Mouse (Mus musculus): ENCODE data around the gene Mest.

Gene Mest

GRCm38 (mm10) chr6:30723331-30723730 is at the start of gene Mest:
Gene Mest (plus strand): TSS chr6:30723547.
- DNase-seq, result no peak

GRCm38 (mm10) chr6:30673764-30674561 is 49.4 kb upstream of the Mest start:
- DNase-seq, result peak; percentile 46

- no peak for DNase-seq
Measured at GRCm38 (mm10) chr6:30674714-30675280, 48.5 kb upstream of the Mest start.

GRCm38 (mm10) chr6:30675281-30675771 is 48.0 kb upstream of the Mest start:
- peak; percentile 22 for DNase-seq

- no peak for DNase-seq
Measured at GRCm38 (mm10) chr6:30676506-30676905, 46.8 kb upstream of the Mest start.

GRCm38 (mm10) chr6:30677591-30677990 is 45.8 kb upstream of the Mest start:
- no peak for DNase-seq

- no peak for DNase-seq
Measured at GRCm38 (mm10) chr6:30678482-30678881, 44.9 kb upstream of the Mest start.

GRCm38 (mm10) chr6:30679567-30679966 is 43.8 kb upstream of the Mest start:
- no peak for DNase-seq

- DNase-seq, result no peak
Measured at GRCm38 (mm10) chr6:30680442-30680841, 42.9 kb upstream of the Mest start.

GRCm38 (mm10) chr6:30681935-30682900 is 41.1 kb upstream of the Mest start:
- DNase-seq, result no peak

GRCm38 (mm10) chr6:30684570-30684969 is 38.8 kb upstream of the Mest start:
- DNase-seq, result no peak

- DNase-seq, result no peak
Measured at GRCm38 (mm10) chr6:30687198-30687597, 36.1 kb upstream of the Mest start.

GRCm38 (mm10) chr6:30692826-30693225 is 30.5 kb upstream of the Mest start:
- no peak for DNase-seq

- peak; percentile 94 for DNase-seq
Measured at GRCm38 (mm10) chr6:30693350-30693991, 29.9 kb upstream of the Mest start, which contains the start of gene Cep41. Gene Cep41 (minus strand): TSS chr6:30693749.

GRCm38 (mm10) chr6:30694209-30694608 is 29.1 kb upstream of the Mest start:
- no peak for DNase-seq

GRCm38 (mm10) chr6:30695124-30695523 is 28.2 kb upstream of the Mest start:
- DNase-seq, result no peak

- no peak for DNase-seq
Measured at GRCm38 (mm10) chr6:30697464-30697863, 25.9 kb upstream of the Mest start.

- DNase-seq, result no peak
Measured at GRCm38 (mm10) chr6:30698036-30698435, 25.3 kb upstream of the Mest start.

GRCm38 (mm10) chr6:30700182-30700581 is 23.2 kb upstream of the Mest start:
- DNase-seq, result no peak

- DNase-seq, result no peak
Measured at GRCm38 (mm10) chr6:30702881-30703280, 20.5 kb upstream of the Mest start.

GRCm38 (mm10) chr6:30703476-30703875 is 19.9 kb upstream of the Mest start:
- no peak for DNase-seq

GRCm38 (mm10) chr6:30703977-30704602 is 19.3 kb upstream of the Mest start:
- no peak for DNase-seq

All from lung, postnatal 14 days (tissue).